In the genomic region with DNA sequence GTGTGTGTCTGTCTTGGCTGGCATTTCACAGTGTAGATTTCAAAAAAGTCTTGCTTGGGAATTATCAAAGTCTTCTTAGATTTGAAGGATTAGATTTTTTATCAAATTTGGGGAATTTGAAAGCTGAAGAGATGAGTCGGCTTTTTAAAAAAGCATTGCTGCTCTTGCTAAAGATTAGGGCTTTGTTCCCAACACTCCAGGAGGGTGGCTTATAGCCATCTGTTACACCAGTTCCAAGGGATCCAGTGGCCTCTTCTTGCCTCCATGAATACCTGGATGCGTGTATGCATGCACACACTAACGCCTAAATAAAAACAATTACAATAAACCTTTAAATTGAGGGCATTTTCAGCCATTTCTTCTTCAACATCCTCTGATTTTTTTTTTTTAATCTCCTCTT, we compare ENCODE assay signal across 12 mouse cellular contexts.
"Had no signal": no experiment of that assay in that cellular context is flagged by ENCODE, and none has a peak within 500 bp of the region (broad histone marks: within the 10 kb centered on the region; RNA-seq: fewer than 3 reads in every experiment).

No protein-coding gene starts in this region.

- DNase-seq: retina, postnatal 1 day; right cerebral cortex, adult 18-20 months; right cerebral cortex, postnatal 14 days; right cerebral cortex, postnatal 25 days; right cerebral cortex, postnatal 4 days; spleen, adult 18-20 months; thymus, adult 18-20 months; thymus, adult 2 months; thymus, postnatal 14 days; thymus, postnatal 25 days; thymus, postnatal 36 days; thymus, postnatal 4 days had no signal
